Mouse (Mus musculus): Measurements from ENCODE around the gene Nr2e3.
A peak's percentile ranks its signal among the peaks of the same experiment; 100 is the strongest.
"Not testable (repeated sequence)": the region's sequence is repeated elsewhere in the genome, so short reads cannot be mapped to it uniquely, and the experiment has no call there.

Nr2e3 gene

GRCm38 (mm10) chr9:59960559-59960958 is at the start of gene Nr2e3:
Gene Nr2e3 (minus strand): TSS chr9:59960659.
- DNase-seq (ENCODE audit: extremely low spot score, low spot score), result no peak

GRCm38 (mm10) chr9:60008936-60009335 is 48.5 kb upstream of the Nr2e3 start:
- no peak for DNase-seq (ENCODE audit: extremely low spot score, low spot score)

- no peak for DNase-seq (ENCODE audit: extremely low spot score, low spot score)
Observed at GRCm38 (mm10) chr9:60002323-60002722, 41.9 kb upstream of the Nr2e3 start.

GRCm38 (mm10) chr9:60001444-60001843 is 41.0 kb upstream of the Nr2e3 start:
- no peak for DNase-seq (ENCODE audit: extremely low spot score, low spot score)

GRCm38 (mm10) chr9:59997725-59998124 is 37.3 kb upstream of the Nr2e3 start:
- DNase-seq (ENCODE audit: extremely low spot score, low spot score), result no peak

- DNase-seq (ENCODE audit: extremely low spot score, low spot score), result no peak
Observed at GRCm38 (mm10) chr9:59991407-59991806, 30.9 kb upstream of the Nr2e3 start.

- peak; percentile 51 for DNase-seq (ENCODE audit: extremely low spot score, low spot score)
Observed at GRCm38 (mm10) chr9:59989864-59990263, 29.4 kb upstream of the Nr2e3 start.

- no peak for DNase-seq (ENCODE audit: extremely low spot score, low spot score)
Observed at GRCm38 (mm10) chr9:59985900-59986572, 25.6 kb upstream of the Nr2e3 start.

- no peak for DNase-seq (ENCODE audit: extremely low spot score, low spot score)
Observed at GRCm38 (mm10) chr9:59981116-59981515, 20.7 kb upstream of the Nr2e3 start.

- DNase-seq (ENCODE audit: extremely low spot score, low spot score), result no peak
Observed at GRCm38 (mm10) chr9:59971263-59971662, 10.8 kb upstream of the Nr2e3 start.

- DNase-seq (ENCODE audit: extremely low spot score, low spot score), result peak; percentile 62
Observed at GRCm38 (mm10) chr9:59969383-59969782, 8.9 kb upstream of the Nr2e3 start.

GRCm38 (mm10) chr9:59965046-59965445 is 4.6 kb upstream of the Nr2e3 start:
- no peak for DNase-seq (ENCODE audit: extremely low spot score, low spot score)

GRCm38 (mm10) chr9:59964367-59964766 is 3.9 kb upstream of the Nr2e3 start:
- no peak for DNase-seq (ENCODE audit: extremely low spot score, low spot score)

GRCm38 (mm10) chr9:59961201-59961955 is 919 bp upstream of the Nr2e3 start:
- no peak for DNase-seq (ENCODE audit: extremely low spot score, low spot score)

GRCm38 (mm10) chr9:59959276-59959675 is 1.2 kb downstream of the Nr2e3 start:
- peak; percentile 91 for DNase-seq (ENCODE audit: extremely low spot score, low spot score)

GRCm38 (mm10) chr9:59958115-59958514 is 2.3 kb downstream of the Nr2e3 start:
- not testable (repeated sequence) for DNase-seq (ENCODE audit: extremely low spot score, low spot score)

GRCm38 (mm10) chr9:59956496-59956895 is 4.0 kb downstream of the Nr2e3 start:
- DNase-seq (ENCODE audit: extremely low spot score, low spot score), result no peak

- no peak for DNase-seq (ENCODE audit: extremely low spot score, low spot score)
Observed at GRCm38 (mm10) chr9:59955692-59956091, 4.8 kb downstream of the Nr2e3 start.

- DNase-seq (ENCODE audit: extremely low spot score, low spot score), result no peak
Observed at GRCm38 (mm10) chr9:59955199-59955598, 5.3 kb downstream of the Nr2e3 start.

GRCm38 (mm10) chr9:59953556-59953955 is 6.9 kb downstream of the Nr2e3 start:
- DNase-seq (ENCODE audit: extremely low spot score, low spot score), result no peak

- DNase-seq (ENCODE audit: extremely low spot score, low spot score), result no peak
Observed at GRCm38 (mm10) chr9:59952515-59953070, 7.9 kb downstream of the Nr2e3 start.

- no peak for DNase-seq (ENCODE audit: extremely low spot score, low spot score)
Observed at GRCm38 (mm10) chr9:59951943-59952342, 8.5 kb downstream of the Nr2e3 start.

Data from neural tube, embryonic 10.5 days (tissue).